Comparison of ENCODE assay signal across 8 mouse cellular contexts in genomic region chr8:116504477-116505120, GRCm38 (mm10). TPM values are rescaled to one million over a fixed set of nuclear protein-coding genes. Genes with fewer than 3 reads are reported as not detected.
A peak's percentile ranks its signal among the peaks of the same experiment; 100 is the strongest.
DNase-seq lines count a peak whose midpoint lies in the region; ATAC-seq lines count a peak whose summit lies in the region.

TSS of gene Dynlrb2 (plus strand) at chr8:116504974.

- WGBS in hindbrain, embryonic 12.5 days: 9% methylated on average over 19 of the region's 19 CpGs
- WGBS in lung, embryonic 15.5 days: 4% methylated on average over 19 of the region's 19 CpGs

- H3K4me1 ChIP-seq in hindbrain, embryonic 12.5 days: peaks cover 5% of the 10 kb centered on the region; the same call in 1 of the 2 replicates
- H3K4me1 ChIP-seq in lung, embryonic 15.5 days: peaks cover 5% of the 10 kb centered on the region

- 0 out of 2 replicates have a peak, but pooled peaks cover 7% of the 10 kb centered on the region for H3K9me3 ChIP-seq in hindbrain, embryonic 12.5 days (replicated peaks)
- no peaks in the 10 kb centered on the region for H3K9me3 ChIP-seq in lung, embryonic 15.5 days

- H3K27me3 ChIP-seq in hindbrain, embryonic 12.5 days: no peaks in the 10 kb centered on the region
- no peaks in the 10 kb centered on the region for H3K27me3 ChIP-seq in lung, embryonic 15.5 days

- H3K9ac ChIP-seq in hindbrain, embryonic 12.5 days: peak within 1 kb of the TSS; percentile 53
- H3K9ac ChIP-seq in lung, embryonic 15.5 days: peak within 1 kb of the TSS; percentile 33; the same call in 1 of the 2 replicates

- no peaks in the 10 kb centered on the region for H3K36me3 ChIP-seq in hindbrain, embryonic 12.5 days
- H3K36me3 ChIP-seq in lung, embryonic 15.5 days: no peaks in the 10 kb centered on the region

- peak within 1 kb of the TSS; percentile 40 for H3K4me3 ChIP-seq in hindbrain, embryonic 12.5 days
- peak within 1 kb of the TSS; percentile 37 for H3K4me3 ChIP-seq in lung, embryonic 15.5 days

- peak within 1 kb of the TSS; percentile 68 for H3K4me2 ChIP-seq in hindbrain, embryonic 12.5 days (replicated peaks)
- H3K4me2 ChIP-seq in lung, embryonic 15.5 days: peak within 1 kb of the TSS; percentile 77

- peak; percentile 89 for DNase-seq in Muller cell, postnatal 12 days (ENCODE audit: inconsistent ontology term)
- peak; percentile 92 for DNase-seq in cerebellum, adult 9-11 months
- peak; percentile 87 for DNase-seq in frontal cortex, postnatal 14 days (ENCODE audit: low spot score in 2 of 2)
- peak; percentile 95 for DNase-seq in layer of hippocampus, adult 9-11 months
- DNase-seq in testis, postnatal 10 days (ENCODE audit: low spot score): peak; percentile 94

- peak; percentile 92 for ATAC-seq in hindbrain, embryonic 12.5 days (ENCODE audit: low FRiP score)
- ATAC-seq in lung, embryonic 15.5 days (ENCODE audit: borderline replicate concordance, extremely low read depth, low FRiP score, low TSS enrichment): peak; percentile 81; the same call in 1 of the 2 replicates
- peak; percentile 98 for ATAC-seq in neutrophil, adult 5-6 weeks (ENCODE audit: extremely low read depth, insufficient number of reproducible peaks, low FRiP score, poor library complexity, severe bottlenecking)

- H3K27ac ChIP-seq in hindbrain, embryonic 12.5 days: peak within 1 kb of the TSS; percentile 49; the same call in 1 of the 2 replicates
- H3K27ac ChIP-seq in lung, embryonic 15.5 days: no peak within 1 kb of the TSS

RNA-seq across cellular contexts. Expression of gene Dynlrb2, which starts in this region (rescaled TPM):
- 18.3 and 23.5 TPM in 2 replicates for polyA plus RNA-seq in hindbrain, embryonic 12.5 days (2016; fragmentation: Nextera tagmentation; extraction: Ambion mirVana)
- 31.3 and 32.8 TPM in 2 replicates for polyA plus RNA-seq in lung, embryonic 15.5 days (2015; fragmentation: Nextera tagmentation; extraction: Ambion mirVana)
- 1.0 TPM in 1 of 2 replicates, not detected in the other for total RNA-seq in neutrophil, adult 5-6 weeks (2017)
